Mouse (Mus musculus) forebrain, embryonic 14.5 days (tissue): ENCODE data around the gene Exosc2. TPM values are rescaled to one million over a fixed set of nuclear protein-coding genes. Genes with fewer than 3 reads are reported as not detected.

Source experiments
- ATAC-seq: fragments of 200-750 bp; cut with Nextera tagmentation; 2 replicates; pipeline ENCODE4 v1.8.0; 2017; ENCODE audit warnings: mild to moderate bottlenecking, moderate library complexity
- DNase-seq: peaks from one replicate; pipeline ENCODE4 v3.0.0-alpha.2; 2015; ENCODE audit warnings: low spot score
- H3K27ac ChIP-seq: fragments of 300-500 bp; sonication (generic); 2 replicates; pipeline ENCODE4 v1.5.1; 2014; ENCODE audit warnings: low read depth, mild to moderate bottlenecking, control low read depth, low read length, moderate library complexity
- H3K27me3 ChIP-seq: fragments of 300-500 bp; sonication (generic); replicated peaks from 2 replicates; pipeline ENCODE4 v1.6.1; 2014; ENCODE audit warnings: low read length, control low read depth, mixed read lengths; ENCODE audit not compliant: control insufficient read depth, insufficient read depth
- H3K36me3 ChIP-seq: fragments of 300-500 bp; sonication (generic); 2 replicates; pipeline ENCODE4 v1.6.1; 2014; ENCODE audit warnings: low read length, control low read depth; ENCODE audit not compliant: control insufficient read depth, insufficient read depth
- H3K4me1 ChIP-seq: fragments of 300-500 bp; sonication (generic); 2 replicates; pipeline ENCODE4 v1.6.1; 2014; ENCODE audit warnings: antibody characterized with exemption, low read length, control low read depth; ENCODE audit not compliant: control insufficient read depth, insufficient read depth
- H3K4me2 ChIP-seq: fragments of 300-500 bp; sonication (generic); 2 replicates; pipeline ENCODE4 v1.6.1; 2014; ENCODE audit warnings: mild to moderate bottlenecking, control low read depth, low read length
- H3K4me3 ChIP-seq: fragments of 300-500 bp; sonication (generic); 2 replicates; pipeline ENCODE4 v1.5.1; 2014; ENCODE audit warnings: low read depth, low read length, control low read depth
- H3K9ac ChIP-seq: fragments of 300-500 bp; sonication (generic); 2 replicates; pipeline ENCODE4 v1.6.1; 2014; ENCODE audit warnings: mild to moderate bottlenecking, low read length, control low read depth, moderate library complexity
- H3K9me3 ChIP-seq: fragments of 300-500 bp; sonication (generic); replicated peaks from 2 replicates; pipeline ENCODE4 v1.6.1; 2016; ENCODE audit warnings: low read length, control low read depth, mixed read lengths; ENCODE audit not compliant: control insufficient read depth
- WGBS: fragments of 180-500 bp; shearing (Covaris S2); extraction: QIAGEN DNeasy Blood & Tissue Kit; methylation state at CpG from one replicate; pipeline ENCODE4 v1.1.7; 2014; 5-methylcytosine and 5-hydroxymethylcytosine counted together
- polyA plus RNA-seq: library from polyadenylated mRNA; unstranded; fragments of >200 nt; fragmentation: Nextera tagmentation; extraction: Ambion mirVana; gene quantifications from 2 replicates; pipeline ENCODE4 v1.2.1, GENCODE M21; 2014

Exosc2 gene
- polyA plus RNA-seq, result 32.0 and 33.4 TPM in 2 replicates

GRCm38 (mm10) chr2:31670551-31671035 lies at the start of gene Exosc2:
Gene Exosc2 (plus strand): TSS chr2:31670715.
- H3K9ac ChIP-seq, result peak within 1 kb of the TSS; percentile 75
- H3K4me3 ChIP-seq, result peak within 1 kb of the TSS; percentile 67
- no peaks in the 10 kb centered on the region for H3K27me3 ChIP-seq
- H3K4me1 ChIP-seq, result peaks cover 2% of the 10 kb centered on the region; the same call in 1 of the 2 replicates
- WGBS, result 1% methylated on average over 27 of the region's 27 CpGs
- peaks cover 28% of the 10 kb centered on the region for H3K36me3 ChIP-seq
- DNase-seq (peak; percentile 99), ATAC-seq (peak; percentile 98)
- no peak within 1 kb of the TSS for H3K27ac ChIP-seq
- H3K4me2 ChIP-seq, result peak within 1 kb of the TSS; percentile 66
- H3K9me3 ChIP-seq, result no peaks in the 10 kb centered on the region

- H3K9me3 ChIP-seq, result no peaks in the 10 kb centered on the region
- H3K4me1 ChIP-seq, result peaks cover 25% of the 10 kb centered on the region
- H3K4me2 ChIP-seq, result no peak overlapping the region
- H3K27me3 ChIP-seq, result peaks cover 68% of the 10 kb centered on the region
- H3K27ac ChIP-seq, result no peak overlapping the region
- no peaks in the 10 kb centered on the region for H3K36me3 ChIP-seq
- DNase-seq (no peak), ATAC-seq (no peak)
- H3K4me3 ChIP-seq, result no peak overlapping the region
- 77% methylated on average over 3 of the region's 3 CpGs for WGBS
- H3K9ac ChIP-seq, result no peak overlapping the region
Observed at GRCm38 (mm10) chr2:31633531-31633930, 37.0 kb upstream of the Exosc2 start.

DNA sequence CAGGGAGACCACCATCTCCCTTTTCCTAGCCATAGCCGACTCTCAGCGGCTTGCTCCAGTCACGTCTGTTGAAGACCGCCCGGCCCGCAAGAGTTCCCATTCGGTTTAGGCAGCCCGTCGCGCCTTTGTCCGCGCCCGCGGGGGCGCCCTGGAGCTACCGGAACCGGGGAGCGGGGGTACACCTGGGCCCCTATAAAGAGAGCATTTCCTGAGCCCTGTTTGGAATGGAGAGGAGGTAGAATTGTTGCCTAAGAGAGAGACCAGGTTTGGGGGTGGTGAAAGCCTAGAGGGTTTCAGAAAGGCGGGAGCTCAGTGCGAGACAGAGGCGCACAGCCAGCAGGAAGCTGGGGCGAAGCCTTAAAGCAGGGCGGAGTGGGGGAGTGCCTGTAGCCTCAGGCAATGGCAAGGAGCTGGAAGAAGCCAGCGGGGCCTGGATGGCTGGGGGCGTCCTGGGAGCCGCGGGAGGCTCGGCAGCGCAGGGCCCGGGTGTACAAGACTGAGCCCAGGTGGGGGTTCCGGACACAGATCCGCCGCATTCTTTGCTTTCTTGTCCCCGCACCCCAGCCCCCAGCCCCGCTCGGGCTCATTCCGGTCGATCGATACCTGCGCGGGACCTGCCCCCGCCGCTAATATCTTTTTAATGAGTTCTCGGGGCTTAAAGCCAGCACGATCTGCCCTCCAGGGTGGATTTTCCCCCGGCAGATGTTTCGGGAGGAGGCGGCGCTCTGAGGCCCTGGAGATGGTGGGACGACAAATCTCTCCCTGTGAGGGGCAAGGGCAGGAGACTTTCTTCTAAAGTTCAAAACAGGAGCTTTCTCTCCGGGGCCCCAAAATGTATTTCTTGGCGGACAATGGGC lies 35.0 kb upstream of the Exosc2 start:
- Histone ChIP-seq H3K27ac (no peak overlapping the region), H3K4me1 (peaks cover 28% of the 10 kb centered on the region), H3K36me3 (no peaks in the 10 kb centered on the region), H3K4me3 (peak overlapping the region; percentile 27), H3K27me3 (peaks cover 81% of the 10 kb centered on the region), H3K4me2 (peak overlapping the region; percentile 56), H3K9ac (peak overlapping the region; percentile 50), H3K9me3 (no peaks in the 10 kb centered on the region)
- ATAC-seq (no peak), DNase-seq (no peak)
- WGBS, result under 1% methylated on average over 52 of the region's 52 CpGs

GRCm38 (mm10) chr2:31636138-31636741 lies 34.3 kb upstream of the Exosc2 start:
- Histone ChIP-seq H3K27ac (peak overlapping the region; percentile 44; the same call in 1 of the 2 replicates), H3K9ac (peak overlapping the region; percentile 50), H3K4me3 (peak overlapping the region; percentile 27), H3K36me3 (no peaks in the 10 kb centered on the region), H3K27me3 (peaks cover 87% of the 10 kb centered on the region), H3K4me2 (peak overlapping the region; percentile 56), H3K4me1 (peaks cover 32% of the 10 kb centered on the region), H3K9me3 (no peaks in the 10 kb centered on the region)
- ATAC-seq (peak; percentile 28; the same call in 1 of the 2 replicates), DNase-seq (no peak)
- under 1% methylated on average over 48 of the region's 48 CpGs for WGBS

DNA sequence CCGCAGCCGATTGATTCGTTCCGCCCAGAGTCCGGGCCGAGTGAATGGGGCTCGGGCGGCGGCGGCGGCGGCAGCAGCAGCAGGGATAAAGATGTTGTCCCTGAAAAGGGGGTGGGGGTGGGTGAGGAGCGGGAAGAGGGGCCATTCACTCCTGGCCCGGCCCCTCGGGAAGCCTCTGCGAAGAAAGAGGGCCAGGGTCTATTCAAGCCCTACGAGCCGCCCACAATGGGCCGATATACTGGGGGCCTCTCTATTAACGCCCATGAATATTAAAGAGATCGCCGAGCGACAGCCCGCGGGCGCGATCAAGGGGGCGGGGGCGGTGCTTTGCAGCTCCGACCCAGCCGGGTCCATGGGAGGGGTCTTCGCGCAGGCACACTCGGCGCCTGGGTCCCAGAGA lies 33.8 kb upstream of the Exosc2 start:
- WGBS, result 1% methylated on average over 35 of the region's 35 CpGs

GRCm38 (mm10) chr2:31637311-31637710 lies 33.2 kb upstream of the Exosc2 start:
- Histone ChIP-seq H3K4me2 (peak overlapping the region; percentile 56), H3K4me3 (peak overlapping the region; percentile 27), H3K4me1 (peaks cover 35% of the 10 kb centered on the region), H3K27me3 (peaks cover 93% of the 10 kb centered on the region), H3K9ac (peak overlapping the region; percentile 50), H3K9me3 (no peaks in the 10 kb centered on the region), H3K36me3 (no peaks in the 10 kb centered on the region), H3K27ac (peak overlapping the region; percentile 21; the same call in 1 of the 2 replicates)
- no peak for ATAC-seq
- 1% methylated on average over 12 of the region's 12 CpGs for WGBS
- no peak for DNase-seq

More for the DNA sequence above, 33.8 kb upstream of the Exosc2 start:
- no peaks in the 10 kb centered on the region for H3K9me3 ChIP-seq
- H3K4me1 ChIP-seq, result peaks cover 33% of the 10 kb centered on the region
- DNase-seq (peak; percentile 57), ATAC-seq (peak; percentile 71)
- peak overlapping the region; percentile 56 for H3K4me2 ChIP-seq
- H3K27me3 ChIP-seq, result peaks cover 90% of the 10 kb centered on the region
- H3K27ac ChIP-seq, result peak overlapping the region; percentile 44; the same call in 1 of the 2 replicates
- H3K36me3 ChIP-seq, result no peaks in the 10 kb centered on the region
- H3K9ac ChIP-seq, result peak overlapping the region; percentile 50
- peak overlapping the region; percentile 27 for H3K4me3 ChIP-seq

DNA sequence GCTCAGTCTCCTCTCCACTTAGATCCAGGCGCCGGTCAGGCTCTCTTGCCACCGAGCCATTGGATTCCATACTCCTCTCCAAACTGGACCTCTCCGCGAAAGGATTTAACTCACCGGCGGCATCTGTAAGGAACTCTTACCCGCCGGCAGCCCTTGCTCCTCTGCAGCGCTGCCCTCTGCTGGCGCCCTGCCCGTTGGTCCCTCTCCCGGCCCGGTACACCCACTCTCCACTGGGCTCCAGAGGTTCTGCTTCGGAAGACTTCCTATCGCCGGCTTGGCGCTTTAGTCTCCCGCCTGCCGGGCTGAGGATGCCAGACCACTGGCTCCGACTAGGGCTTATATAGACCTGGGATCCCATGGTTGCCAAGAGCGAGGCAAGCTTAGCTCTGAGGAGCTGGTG lies 32.7 kb upstream of the Exosc2 start:
- Histone ChIP-seq H3K4me1 (peaks cover 35% of the 10 kb centered on the region), H3K9ac (peak overlapping the region; percentile 35; the same call in 1 of the 2 replicates), H3K27me3 (peaks cover 94% of the 10 kb centered on the region), H3K4me2 (peak overlapping the region; percentile 56), H3K9me3 (no peaks in the 10 kb centered on the region), H3K36me3 (no peaks in the 10 kb centered on the region), H3K27ac (no peak overlapping the region), H3K4me3 (peak overlapping the region; percentile 27; the same call in 1 of the 2 replicates)
- DNase-seq (peak; percentile 58), ATAC-seq (no peak)
- 0% methylated on average over 22 of the region's 22 CpGs for WGBS

GRCm38 (mm10) chr2:31638581-31639465 lies 31.7 kb upstream of the Exosc2 start:
- DNase-seq, result no peak
- Histone ChIP-seq H3K27me3 (peaks cover 95% of the 10 kb centered on the region), H3K4me2 (peak overlapping the region; percentile 56), H3K4me1 (peaks cover 35% of the 10 kb centered on the region), H3K27ac (peak overlapping the region; percentile 21; the same call in 1 of the 2 replicates), H3K9ac (no peak overlapping the region), H3K4me3 (peak overlapping the region; percentile 21), H3K36me3 (no peaks in the 10 kb centered on the region), H3K9me3 (no peaks in the 10 kb centered on the region)
- 3% methylated on average over 30 of the region's 34 CpGs for WGBS
- no peak for ATAC-seq
